Mouse (Mus musculus) erythroid progenitor cell, adult 5-6 weeks (primary cell): ENCODE results near the gene Fscb. TPM values are rescaled to one million over a fixed set of nuclear protein-coding genes. Genes with fewer than 3 reads are reported as not detected.

ENCODE experiments used
- ATAC-seq: replicated peaks from 2 replicates; pipeline ENCODE4 v1.8.0; 2016; ENCODE audit warnings: moderate number of reproducible peaks, mild to moderate bottlenecking, moderate TSS enrichment, inconsistent platforms; ENCODE audit not compliant: poor library complexity, low FRiP score, severe bottlenecking
- total RNA-seq, 2 experiments: library from RNA; stranded (forward) in 1 of 2; stranded (reverse) in 1 of 2; fragments of 150-400 nt in 1 of 2; fragments of 186-747, 209-891 nt in 1 of 2; gene quantifications; 2 replicates each; pipeline versions ENCODE4 v1.2.3 to v1.2.4; 2015 to 2017; ENCODE audit warnings: low replicate concordance in 2 of 2

Fscb gene
- not detected in 2 replicates for total RNA-seq (2015; ENCODE audit: low replicate concordance)
- not detected in 2 replicates for total RNA-seq (2017; ENCODE audit: low replicate concordance)

DNA sequence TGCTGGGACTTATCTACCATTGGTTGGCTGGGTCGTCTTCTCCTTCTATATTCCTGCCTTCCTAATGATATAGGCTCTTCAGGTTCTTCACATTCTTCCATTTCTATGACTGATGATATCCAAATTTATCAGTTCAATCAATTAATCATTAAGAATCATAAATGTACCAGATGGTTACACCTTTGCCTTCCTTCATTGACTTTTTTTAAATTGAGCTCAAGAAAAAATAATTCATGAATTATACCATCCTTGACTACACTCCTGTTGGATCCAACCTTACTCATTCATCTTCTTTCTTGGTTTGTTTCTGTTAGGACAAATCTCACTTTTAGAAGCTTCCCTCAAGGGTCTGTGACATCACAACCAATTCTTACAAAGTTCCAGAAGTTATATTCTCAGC is at the start of gene Fscb:
Fscb (minus strand) TSS at position 101 of the 400 bp plus-strand sequence.
- no peak for ATAC-seq

DNA sequence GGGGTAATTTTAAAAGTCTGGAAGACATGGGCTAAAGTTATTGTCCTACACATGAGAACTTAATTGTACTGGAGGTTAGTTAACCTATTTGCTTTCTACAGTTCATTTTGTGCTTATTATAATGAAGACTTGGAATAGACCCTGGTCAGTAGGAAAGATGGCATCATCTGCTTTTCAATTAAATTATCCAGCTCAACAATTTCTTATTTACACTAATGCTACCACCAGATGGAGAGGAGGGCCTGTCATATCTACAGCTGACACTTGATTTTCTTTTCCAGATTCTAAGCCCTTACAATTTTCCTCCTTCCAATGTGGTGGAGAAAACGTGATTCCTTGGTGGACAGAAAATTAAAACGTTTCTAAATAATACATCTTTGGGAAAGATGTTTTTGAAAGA is 42.3 kb upstream of the Fscb start:
- no peak for ATAC-seq

DNA sequence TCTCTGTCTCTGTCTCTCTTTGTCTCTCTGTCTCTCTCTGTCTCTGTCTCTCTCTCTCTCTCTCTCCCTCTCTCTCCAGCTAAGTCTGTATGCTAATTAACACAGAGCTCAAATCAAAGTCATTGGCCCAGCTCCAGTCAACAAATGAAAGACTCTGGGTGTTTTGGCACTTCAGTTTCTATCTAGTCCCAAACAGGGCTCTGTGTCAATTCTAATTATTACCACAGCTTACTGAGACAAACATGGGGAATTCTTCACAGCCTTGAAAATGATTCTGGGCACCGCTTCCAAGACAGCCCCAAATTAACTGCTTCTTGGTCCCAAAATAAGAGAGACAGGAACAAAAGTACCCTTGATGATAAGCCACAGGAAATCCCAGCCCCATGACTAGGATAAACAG is 38.9 kb upstream of the Fscb start:
- ATAC-seq = no peak

DNA sequence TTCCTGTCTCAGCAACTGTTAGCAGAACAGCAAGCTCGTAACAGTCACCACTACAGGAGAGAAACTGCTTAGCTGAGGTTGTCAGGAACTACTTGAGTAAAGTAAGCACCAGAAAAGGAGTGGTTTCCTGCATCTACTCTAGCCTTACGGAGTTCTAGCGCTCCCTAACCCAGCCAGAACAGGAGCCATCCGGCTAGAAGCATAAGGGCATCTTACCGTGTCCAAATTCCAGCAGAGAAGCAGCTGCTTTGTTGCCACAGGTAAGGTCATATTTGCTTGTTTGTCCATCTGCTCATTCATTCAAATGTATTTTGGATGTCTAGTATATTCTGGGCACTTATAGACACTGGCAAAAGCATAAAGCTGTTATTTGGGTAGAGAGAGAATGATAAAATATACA is 23.2 kb upstream of the Fscb start:
- ATAC-seq = no peak

DNA sequence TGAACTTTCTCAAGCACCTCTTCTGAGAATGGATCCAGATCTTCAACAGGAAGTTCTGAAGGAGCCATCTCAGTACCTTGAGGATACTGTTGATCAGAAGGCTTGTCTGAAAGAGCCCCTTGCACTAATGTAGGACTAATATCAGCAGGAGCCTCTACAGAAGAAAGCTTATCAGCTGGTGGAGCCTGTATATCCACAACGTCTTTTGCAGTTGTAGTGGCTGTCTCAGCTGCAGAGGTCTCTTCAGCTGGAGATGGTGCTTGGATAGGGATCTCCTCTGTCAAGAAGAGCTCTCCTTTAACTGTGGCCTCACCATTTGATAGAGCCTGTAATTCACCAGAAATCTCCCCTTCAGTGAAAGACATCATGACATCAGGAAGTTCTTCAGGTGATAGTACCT is 875 bp downstream of the Fscb start:
- ATAC-seq = no peak

DNA sequence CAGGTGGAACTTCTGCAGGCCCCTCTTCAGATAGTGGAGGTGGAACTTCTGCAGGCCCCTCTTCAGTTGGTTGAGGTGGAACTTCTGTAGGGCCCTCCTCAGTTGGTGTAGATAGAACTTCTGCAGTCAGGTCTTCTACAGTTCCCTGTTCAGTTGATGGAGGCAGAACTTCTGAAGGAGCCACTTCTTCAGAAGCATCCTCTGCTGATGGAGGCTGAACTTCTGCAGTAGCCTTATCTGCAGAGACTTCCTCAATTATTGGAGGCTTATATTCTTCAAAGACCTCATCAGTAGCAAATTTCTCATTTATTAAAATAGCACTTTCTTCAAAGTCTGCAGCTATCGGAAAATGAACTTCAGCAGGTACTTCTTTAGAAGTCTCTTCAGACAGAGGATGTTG is 1.4 kb downstream of the Fscb start:
- no peak for ATAC-seq

DNA sequence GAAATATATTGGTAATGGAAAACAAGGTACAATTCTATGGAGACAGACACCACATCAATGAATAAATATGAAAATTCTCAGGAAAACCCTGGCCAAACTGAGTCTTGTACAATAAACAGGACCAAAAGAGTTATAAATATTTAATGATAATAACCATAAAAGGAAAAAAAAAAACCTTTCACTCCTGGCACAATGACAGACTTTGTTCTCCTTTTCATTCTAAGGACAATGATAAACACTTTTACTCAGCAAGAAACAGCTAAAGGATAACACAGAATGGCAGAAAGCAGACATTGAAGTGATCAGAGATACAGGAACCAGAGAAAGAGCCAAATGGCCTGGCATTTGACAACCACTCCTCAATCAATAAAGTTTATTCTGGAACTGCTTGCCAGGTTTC is 19.3 kb downstream of the Fscb start:
- no peak for ATAC-seq

DNA sequence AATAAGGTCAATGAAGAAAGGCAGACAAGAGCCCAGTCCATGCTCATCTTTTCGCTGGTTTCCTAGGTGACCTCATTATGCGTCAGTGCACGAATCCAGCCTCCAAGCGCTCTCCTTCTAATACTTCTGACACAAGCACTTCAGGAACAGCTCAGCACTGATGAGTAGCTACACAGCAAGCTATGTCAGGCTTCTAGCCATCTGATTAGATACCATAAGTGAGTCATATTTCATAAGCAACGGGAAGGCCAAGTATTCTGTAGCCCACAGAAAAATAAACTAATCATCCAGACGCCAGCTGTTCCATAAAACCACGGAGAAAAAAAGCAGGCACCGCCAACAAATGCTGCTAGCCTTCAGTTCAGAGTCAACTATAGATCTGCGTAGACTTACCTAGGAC is 24.6 kb downstream of the Fscb start:
- ATAC-seq = no peak

DNA sequence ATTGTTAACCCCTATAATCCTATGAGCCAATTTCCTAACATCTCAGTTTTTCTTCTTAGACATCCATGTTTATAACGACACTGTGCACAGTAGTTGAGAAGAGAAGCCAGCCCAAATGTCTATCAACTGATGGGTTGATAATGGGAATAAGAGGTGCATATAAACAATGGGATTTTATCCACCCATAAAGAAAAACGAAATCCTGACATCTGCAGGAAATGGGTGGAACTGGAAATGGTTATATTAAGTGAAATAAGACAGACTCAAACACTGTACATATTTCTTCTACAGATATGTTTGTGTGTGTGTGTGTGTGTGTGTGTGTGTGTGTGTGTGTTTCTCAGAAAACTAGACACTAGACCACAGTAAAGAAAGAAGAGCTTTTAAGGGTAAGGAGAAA is 37.8 kb downstream of the Fscb start:
- ATAC-seq = no peak
